ENCODE assay signal across 10 mouse cellular contexts in genomic region chr19:36677101-36678081, GRCm38 (mm10). TPM values are rescaled to one million over a fixed set of nuclear protein-coding genes. Genes with fewer than 3 reads are reported as not detected.
DNase-seq lines count a peak whose midpoint lies in the region; TF ChIP-seq lines count a peak whose summit lies in the region.
"Had no signal": no experiment of that assay in that cellular context is flagged by ENCODE, and none has a peak within 500 bp of the region (broad histone marks: within the 10 kb centered on the region; RNA-seq: fewer than 3 reads in every experiment).

No protein-coding gene starts in this region.

- H3K27me3 ChIP-seq in liver, adult 2 months (ENCODE audit: control insufficient read depth, insufficient read depth, low read length): no peaks in the 10 kb centered on the region
- H3K27me3 ChIP-seq in heart, embryonic 10.5 days (ENCODE audit: insufficient read depth, poor library complexity, severe bottlenecking): no peaks in the 10 kb centered on the region
- H3K27me3 ChIP-seq: midbrain, embryonic 12.5 days had no signal

- H3K79me2 ChIP-seq in liver, adult 2 months (ENCODE audit: control insufficient read depth, insufficient read depth, low read length): no peaks in the 10 kb centered on the region

- no peaks in the 10 kb centered on the region for H3K36me3 ChIP-seq in liver, adult 2 months (ENCODE audit: control insufficient read depth, insufficient read depth, low read length)
- H3K36me3 ChIP-seq in heart, embryonic 10.5 days: no peaks in the 10 kb centered on the region
- H3K36me3 ChIP-seq: midbrain, embryonic 12.5 days had no signal

- H3K9me3 ChIP-seq in heart, embryonic 10.5 days: no peaks in the 10 kb centered on the region
- H3K9me3 ChIP-seq: midbrain, embryonic 12.5 days had no signal

- no peak for TF ChIP-seq CTCF in liver, adult 2 months (IDR thresholded peaks at IDR 0.05; ENCODE audit: low read depth, low read length)
- no peak for TF ChIP-seq CTCF in cortical plate, adult 2 months (IDR thresholded peaks at IDR 0.05; ENCODE audit: extremely low read depth, insufficient read depth, low read length)

- TF ChIP-seq POLR2A in liver, adult 2 months (IDR thresholded peaks at IDR 0.05; ENCODE audit: extremely low read depth, insufficient read depth, low read length): no peak
- TF ChIP-seq POLR2A in cortical plate, adult 2 months (IDR thresholded peaks at IDR 0.05; ENCODE audit: extremely low read depth, insufficient read depth, low read length): no peak

- no peak overlapping the region for H3K4me3 ChIP-seq in liver, adult 2 months (ENCODE audit: insufficient read depth, low read depth, low read length)
- no peak overlapping the region for H3K4me3 ChIP-seq in cortical plate, adult 2 months (ENCODE audit: insufficient read depth, low read length)
- H3K4me3 ChIP-seq in heart, embryonic 10.5 days: no peak overlapping the region
- H3K4me3 ChIP-seq: midbrain, embryonic 12.5 days had no signal

- no peak overlapping the region; the same call in 1 of the 2 replicates for H3K27ac ChIP-seq in liver, adult 2 months (replicated peaks; ENCODE audit: insufficient read depth, low read depth, low read length)
- H3K27ac ChIP-seq in cortical plate, adult 2 months (ENCODE audit: insufficient read depth, low read length): peak overlapping the region; percentile 0; the same call in 1 of the 2 replicates
- H3K27ac ChIP-seq in heart, embryonic 10.5 days: peak overlapping the region; percentile 83

- no peak overlapping the region for H3K9ac ChIP-seq in liver, adult 2 months (ENCODE audit: low read depth, low read length)
- H3K9ac ChIP-seq: midbrain, embryonic 12.5 days had no signal

- 58% methylated on average over 18 of the region's 18 CpGs for WGBS in liver, adult 2 months
- WGBS in heart, embryonic 10.5 days: 58% methylated on average over 18 of the region's 18 CpGs

- peaks cover 7% of the 10 kb centered on the region for H3K4me1 ChIP-seq in liver, adult 2 months (ENCODE audit: control insufficient read depth, insufficient read depth, low read length)
- H3K4me1 ChIP-seq in cortical plate, adult 2 months (ENCODE audit: control insufficient read depth, insufficient read depth, low read length): peaks cover 5% of the 10 kb centered on the region; the same call in 1 of the 2 replicates
- peaks cover 48% of the 10 kb centered on the region for H3K4me1 ChIP-seq in heart, embryonic 10.5 days

- DNase-seq in liver, adult 2 months (ENCODE audit: extremely low read depth, low read depth, low spot score): peak; percentile 60
- DNase-seq in liver: no peak
- DNase-seq in heart, embryonic 10.5 days (ENCODE audit: low spot score): peak; percentile 74
- peak; percentile 49 to 66 for DNase-seq in layer of hippocampus, postnatal 14 days (ENCODE audit: low spot score in 2 of 2)
- no peak for DNase-seq in thymus, postnatal 36 days
- DNase-seq in right cerebral cortex, postnatal 14 days: no peak
- DNase-seq: kidney, postnatal 14 days; thymus, adult 18-20 months had no signal

RNA-seq across cellular contexts. Expression of gene Ppp1r3c, which starts 59.1 kb away (rescaled TPM):
- 30.1 and 39.9 TPM in 2 replicates for total RNA-seq in liver, adult 2 months (2014; rRNA removed)
- polyA plus RNA-seq in liver, adult 2 months (2012; rRNA removed): 23.3 and 40.1 TPM in 2 replicates
- 35.1 and 35.3 TPM in 2 replicates for polyA plus RNA-seq in cortical plate, adult 2 months (2012; rRNA removed)
- polyA plus RNA-seq in heart, embryonic 10.5 days (2016; fragmentation: Nextera tagmentation; extraction: Ambion mirVana): 31.3 and 46.9 TPM in 2 replicates
- total RNA-seq in layer of hippocampus, postnatal 14 days (2021): 10 to 100 TPM; 41.6 to 44.3 TPM

Comparison
In these comparisons a context has a peak if more than half of its experiments do, and no peak if none do; other contexts are left out.
1. DNase-seq: peak in liver, adult 2 months (single experiment), heart, embryonic 10.5 days (single experiment) and layer of hippocampus, postnatal 14 days (2 of 2); none in liver (single experiment), thymus, postnatal 36 days (0 of 2) and right cerebral cortex, postnatal 14 days (single experiment).